ENCODE assay signal across 10 mouse cellular contexts in genomic region chr2:173056882-173057315, GRCm38 (mm10). TPM values are rescaled to one million over a fixed set of nuclear protein-coding genes. Genes with fewer than 3 reads are reported as not detected.
DNase-seq lines count a peak whose midpoint lies in the region; ATAC-seq and TF ChIP-seq lines count a peak whose summit lies in the region.
"Had no signal": no experiment of that assay in that cellular context is flagged by ENCODE, and none has a peak within 500 bp of the region (broad histone marks: within the 10 kb centered on the region; RNA-seq: fewer than 3 reads in every experiment).

No protein-coding gene starts in this region.

- H3K9me3 ChIP-seq in heart, embryonic 13.5 days: no peaks in the 10 kb centered on the region
- no peaks in the 10 kb centered on the region for H3K9me3 ChIP-seq in CH12.LX (replicated peaks; ENCODE audit: low read length)
- no peaks in the 10 kb centered on the region for H3K9me3 ChIP-seq in liver, embryonic 16.5 days (replicated peaks; ENCODE audit: control insufficient read depth, low read length)
- H3K9me3 ChIP-seq: hindbrain, embryonic 12.5 days had no signal

- H3K36me3 ChIP-seq in heart, embryonic 13.5 days: no peaks in the 10 kb centered on the region
- no peaks in the 10 kb centered on the region for H3K36me3 ChIP-seq in CH12.LX (replicated peaks in 1 of 2; ENCODE audit: control insufficient read depth in 1 of 2, insufficient read depth in 1 of 2, low read length in 1 of 2)
- H3K36me3 ChIP-seq in liver, embryonic 16.5 days (ENCODE audit: control insufficient read depth, insufficient read depth): no peaks in the 10 kb centered on the region
- H3K36me3 ChIP-seq: hindbrain, embryonic 12.5 days had no signal

- ATAC-seq in heart, embryonic 13.5 days (ENCODE audit: extremely low read depth, insufficient number of reproducible peaks, low FRiP score, low TSS enrichment): peak; percentile 38
- ATAC-seq in erythroid progenitor cell, adult 5-6 weeks (replicated peaks; ENCODE audit: low FRiP score, poor library complexity, severe bottlenecking): peak; percentile 74
- peak; percentile 83 for ATAC-seq in liver, embryonic 16.5 days (ENCODE audit: low read depth)

- dilution Hi-C loops in CH12.LX (cut with MboI; ENCODE audit: extremely low pct_ligation_motif_present, extremely low pct_unique_long_range_greater_than_20kb, low sequenced_read_pairs): no loop called here

- intact Hi-C loops in heart, postnatal 36 days (cut with DNase I): no loop called here

- WGBS in heart, embryonic 13.5 days: 58% methylated on average over 11 of the region's 11 CpGs
- WGBS in liver, embryonic 16.5 days (ENCODE audit: insufficient replicate concordance): 22% methylated on average over 11 of the region's 11 CpGs

- TF ChIP-seq POLR2A in CH12.LX (IDR thresholded peaks at IDR 0.05; ENCODE audit: low read depth, low read length): no peak

- no peaks in the 10 kb centered on the region for H3K79me2 ChIP-seq in CH12.LX (replicated peaks; ENCODE audit: control insufficient read depth, extremely low read depth, insufficient read depth, poor library complexity, severe bottlenecking)

- no peak for TF ChIP-seq CTCF in CH12.LX (conservative IDR thresholded peaks at IDR 0.05 in 1 of 2, IDR thresholded peaks at IDR 0.05 in 1 of 2; ENCODE audit: low read depth in 2 of 2, low read length in 2 of 2)

- no peak for TF ChIP-seq EP300 in CH12.LX (IDR thresholded peaks at IDR 0.05; ENCODE audit: low read length)

- no peak for TF ChIP-seq RAD21 in CH12.LX (IDR thresholded peaks at IDR 0.05; ENCODE audit: low read depth, low read length)

- H3K27ac ChIP-seq in heart, embryonic 13.5 days (replicated peaks): peak overlapping the region; percentile 93
- no peak overlapping the region for H3K27ac ChIP-seq in CH12.LX (ENCODE audit: insufficient read depth, low read depth)
- H3K27ac ChIP-seq in liver, embryonic 16.5 days (ENCODE audit: low read length): peak overlapping the region; percentile 10; the same call in 1 of the 2 replicates
- H3K27ac ChIP-seq: hindbrain, embryonic 12.5 days had no signal

- in situ Hi-C loops in CH12.LX (cut with MboI; ENCODE audit: low pct_ligation_motif_present, low pct_unique_long_range_greater_than_20kb, low sequenced_read_pairs): no loop called here

- DNase-seq in heart, postnatal 36 days: no peak
- DNase-seq in CH12.LX (ENCODE audit: extremely low read depth): peak; percentile 24
- no peak for DNase-seq in kidney, postnatal 36 days
- no peak for DNase-seq in urinary bladder, postnatal 14 days (ENCODE audit: low spot score)
- no peak for DNase-seq in cerebellum, adult 9-10 months
- DNase-seq: cerebellum, adult 11-12 months had no signal

- H3K4me1 ChIP-seq in heart, embryonic 13.5 days: peaks cover 71% of the 10 kb centered on the region
- peaks cover 27 to 42% of the 10 kb centered on the region in 2 experiments for H3K4me1 ChIP-seq in CH12.LX (ENCODE audit: control insufficient read depth in 1 of 2, insufficient read depth in 2 of 2)
- H3K4me1 ChIP-seq in liver, embryonic 16.5 days (ENCODE audit: control insufficient read depth, low read depth, low read length): peaks cover 37% of the 10 kb centered on the region

- no peaks in the 10 kb centered on the region for H3K27me3 ChIP-seq in heart, embryonic 13.5 days (replicated peaks)
- H3K27me3 ChIP-seq in CH12.LX (replicated peaks): no peaks in the 10 kb centered on the region
- no peaks in the 10 kb centered on the region for H3K27me3 ChIP-seq in liver, embryonic 16.5 days (ENCODE audit: control insufficient read depth, insufficient read depth, low read depth, low read length)

- no peak overlapping the region for H3K9ac ChIP-seq in heart, embryonic 13.5 days
- H3K9ac ChIP-seq in CH12.LX (ENCODE audit: insufficient read depth, low read depth): no peak overlapping the region
- H3K9ac ChIP-seq in liver, embryonic 16.5 days (ENCODE audit: low read depth, low read length): no peak overlapping the region
- H3K9ac ChIP-seq: hindbrain, embryonic 12.5 days had no signal

- peak overlapping the region; percentile 49; the same call in 1 of the 2 replicates for H3K4me2 ChIP-seq in heart, embryonic 13.5 days
- H3K4me2 ChIP-seq in CH12.LX (ENCODE audit: insufficient read depth, low read depth, poor library complexity, severe bottlenecking): no peak overlapping the region
- no peak overlapping the region for H3K4me2 ChIP-seq in liver, embryonic 16.5 days (ENCODE audit: low read depth, low read length)
- H3K4me2 ChIP-seq: hindbrain, embryonic 12.5 days had no signal

- H3K4me3 ChIP-seq in heart, embryonic 13.5 days: no peak overlapping the region
- H3K4me3 ChIP-seq in CH12.LX (replicated peaks in 1 of 3; ENCODE audit: low read depth in 2 of 3, low read length in 2 of 3, poor library complexity in 1 of 3): no peak overlapping the region
- no peak overlapping the region for H3K4me3 ChIP-seq in liver, embryonic 16.5 days (ENCODE audit: low read depth, low read length)
- H3K4me3 ChIP-seq: hindbrain, embryonic 12.5 days had no signal

TF ChIP-seq in CH12.LX, 34 proteins besides CTCF, POLR2A, EP300 and RAD21:
- TF ChIP-seq SMC3 (IDR thresholded peaks at IDR 0.05; ENCODE audit: low read depth, low read length) (no peak), ZC3H11A (IDR thresholded peaks at IDR 0.05; ENCODE audit: low read depth, low read length) (no peak), NELFE (IDR thresholded peaks at IDR 0.05; ENCODE audit: low read depth, low read length) (no peak), CHD2 (IDR thresholded peaks at IDR 0.05; ENCODE audit: low read length) (no peak), MAFK (IDR thresholded peaks at IDR 0.05; ENCODE audit: insufficient replicate concordance, low read length) (no peak), POLR2AphosphoS2 (IDR thresholded peaks at IDR 0.05; ENCODE audit: low read depth, low read length) (no peak), IRF4 (IDR thresholded peaks at IDR 0.05; ENCODE audit: low read depth, low read length) (no peak), NRF1 (IDR thresholded peaks at IDR 0.05; ENCODE audit: low read depth, low read length) (no peak), MEF2A (IDR thresholded peaks at IDR 0.05; ENCODE audit: borderline replicate concordance, low read depth, low read length) (no peak), ZKSCAN1 (IDR thresholded peaks at IDR 0.05; ENCODE audit: borderline replicate concordance, low read depth, low read length) (no peak), GABPA (IDR thresholded peaks at IDR 0.05; ENCODE audit: insufficient replicate concordance, low read depth, low read length) (no peak), HCFC1 (IDR thresholded peaks at IDR 0.05; ENCODE audit: low read depth, low read length) (no peak), ZMIZ1 (IDR thresholded peaks at IDR 0.05; ENCODE audit: low read depth, low read length) (no peak), RCOR1 (conservative IDR thresholded peaks at IDR 0.05; ENCODE audit: low read depth, low read length) (no peak), USF1 (IDR thresholded peaks at IDR 0.05; ENCODE audit: low read depth, low read length) (no peak)

RNA-seq across cellular contexts. Expression of gene Rbm38, which starts 36.6 kb away (rescaled TPM):
- polyA plus RNA-seq in heart, embryonic 13.5 days (2015; fragmentation: Nextera tagmentation; extraction: Ambion mirVana): 116 and 121 TPM in 2 replicates
- 100 to 1,000 TPM; 159 to 209 TPM for total RNA-seq in heart, postnatal 36 days (2021)
- total RNA-seq in CH12.LX (2012; rRNA removed): 19.4 and 20.7 TPM in 2 replicates
- total RNA-seq in CH12.LX (2014; rRNA removed): 11.3 and 14.4 TPM in 2 replicates
- 83.9 and 85.4 TPM in 2 replicates for polyA plus RNA-seq in CH12.LX (2012; ENCODE audit: insufficient read length, low read depth)
- 671 and 849 TPM in 2 replicates for total RNA-seq in erythroid progenitor cell, adult 5-6 weeks (2015; ENCODE audit: low replicate concordance)
- 216 and 291 TPM in 2 replicates for total RNA-seq in erythroid progenitor cell, adult 5-6 weeks (2017; ENCODE audit: low replicate concordance)
- polyA plus RNA-seq in liver, embryonic 16.5 days (2015; fragmentation: Nextera tagmentation; extraction: Ambion mirVana): 279 and 350 TPM in 2 replicates

RNA-seq across cellular contexts. Expression of gene Rae1, which starts 57.0 kb away (rescaled TPM):
- polyA plus RNA-seq in heart, embryonic 13.5 days (2015; fragmentation: Nextera tagmentation; extraction: Ambion mirVana): 94.7 and 106 TPM in 2 replicates
- total RNA-seq in heart, postnatal 36 days (2021): 10 to 100 TPM; 24.0 to 24.7 TPM
- total RNA-seq in CH12.LX (2012; rRNA removed) (86.3 and 97.7 TPM in 2 replicates), CH12.LX (2014; rRNA removed) (114 and 115 TPM in 2 replicates)
- polyA plus RNA-seq in CH12.LX (2012; ENCODE audit: insufficient read length, low read depth): 86.1 and 95.0 TPM in 2 replicates
- total RNA-seq in erythroid progenitor cell, adult 5-6 weeks (2015; ENCODE audit: low replicate concordance): 42.3 and 93.0 TPM in 2 replicates
- total RNA-seq in erythroid progenitor cell, adult 5-6 weeks (2017; ENCODE audit: low replicate concordance): 40.6 and 66.0 TPM in 2 replicates
- 55.2 and 56.6 TPM in 2 replicates for polyA plus RNA-seq in liver, embryonic 16.5 days (2015; fragmentation: Nextera tagmentation; extraction: Ambion mirVana)

Comparison
In these comparisons a context has a peak if more than half of its experiments do, and no peak if none do; other contexts are left out.
1. RNA of gene Rbm38, which starts 36.6 kb away (total RNA-seq): 216 to 849 TPM in erythroid progenitor cell, adult 5-6 weeks and 159 to 209 TPM in heart, postnatal 36 days; 11.3 to 20.7 TPM in CH12.LX; every median in the first group is over 4 times any median in the second.
2. Peak in every context shown above with its lines, with median percentiles within 50 percentile points of each other: ATAC-seq.